Mouse (Mus musculus) heart, postnatal 14 days (tissue): Measurements from ENCODE around the gene Gm17651. TPM values are rescaled to one million over a fixed set of nuclear protein-coding genes. Genes with fewer than 3 reads are reported as not detected.

ENCODE experiments used
- DNase-seq, 2 experiments: peaks; one replicate each; pipeline ENCODE4 v3.0.0; 2021 to 2022
- intact Hi-C: fragments of 180-260 bp; cut with DNase I; formaldehyde crosslinking; loops from one replicate; pipeline ENCODE4 v1.15.1; 2025
- microRNA-seq, 2 experiments: library from miRNA; unstranded; fragments of <30 nt; microRNA quantifications; one replicate each; pipeline ENCODE4 v1.2.0; 2021 to 2022
- total RNA-seq, 2 experiments: library from RNA; stranded (reverse); gene quantifications; 2 replicates each; pipeline ENCODE4 v1.2.3; 2021

The Gm17651 gene
- total RNA-seq, 2 experiments from 2014 or later = not detected

GRCm38 (mm10) chr3:97633456-97633855 is 41.0 kb downstream of the Gm17651 start:
- DNase-seq = no peak
- intact Hi-C loops = no loop called here

GRCm38 (mm10) chr3:97631258-97631860 is 43.1 kb downstream of the Gm17651 start:
- intact Hi-C loops = no loop called here
- DNase-seq = no peak

- intact Hi-C loops = no loop called here
- no peak for DNase-seq
These were observed 43.7 kb downstream of the Gm17651 start for GRCm38 (mm10) chr3:97630746-97631145.

- DNase-seq = no peak
- intact Hi-C loops = no loop called here
These were observed 44.6 kb downstream of the Gm17651 start for GRCm38 (mm10) chr3:97629941-97630340.

GRCm38 (mm10) chr3:97628391-97629001 is 46.0 kb downstream of the Gm17651 start, which contains the start of gene Fmo5:
TSS of gene Fmo5 (plus strand) at chr3:97628804.
- DNase-seq = peak; percentile 74 to 76
- intact Hi-C loops = no loop called here

- no peak for DNase-seq
- intact Hi-C loops = no loop called here
These were observed 46.6 kb downstream of the Gm17651 start for GRCm38 (mm10) chr3:97627893-97628292.

- intact Hi-C loops = no loop called here
- no peak for DNase-seq
These were observed 49.9 kb downstream of the Gm17651 start for GRCm38 (mm10) chr3:97624611-97625010.

Small RNAs within 50 kb of the gene (microRNA-seq; reads per million reads assigned to microRNA genes)
- gene Mir7225 = 0 reads per million in 2 experiments

Other genes with a start within 250 kb of the Gm17651 start
- gene Chd1l, start 64.5 kb downstream of the Gm17651 start, total RNA-seq = 10 to 100 TPM in 1 of 2 experiments, 1 to 10 TPM in 1; 9.3 to 10.1 TPM
- 1 to 10 TPM; 8.0 to 9.6 TPM for gene Fmo5, start 45.9 kb downstream of the Gm17651 start, total RNA-seq
- 10 to 100 TPM; 17.3 to 19.6 TPM for gene Prkab2, start 16.5 kb downstream of the Gm17651 start, total RNA-seq
- 1,000 to 10,000 TPM; 1,706 to 1,771 TPM for gene Pde4dip, start 214.0 kb upstream of the Gm17651 start, total RNA-seq
- 10 to 100 TPM; 36.9 to 41.6 TPM for gene Sec22b, start 226.5 kb upstream of the Gm17651 start, total RNA-seq